Mouse (Mus musculus) myocyte (in vitro differentiated cells): ENCODE measurements around the gene Naa38. TPM values are rescaled to one million over a fixed set of nuclear protein-coding genes. Genes with fewer than 3 reads are reported as not detected.
A peak's percentile ranks its signal among the peaks of the same experiment; 100 is the strongest.

Experiments
- H3K27me3 ChIP-seq: one replicate; pipeline ENCODE4 v1.6.1; 2011; ENCODE audit not compliant: control insufficient read depth, insufficient read depth, insufficient read length
- H3K36me3 ChIP-seq: one replicate; pipeline ENCODE4 v1.6.1; 2011; ENCODE audit not compliant: control insufficient read depth, insufficient read depth
- H3K4me2 ChIP-seq: one replicate; pipeline ENCODE4 v1.6.1; 2011; ENCODE audit warnings: low read depth, control low read depth
- H3K4me3 ChIP-seq: one replicate; pipeline ENCODE4 v1.5.1; 2011; ENCODE audit warnings: mild to moderate bottlenecking, control low read depth, moderate library complexity
- H3K79me2 ChIP-seq: one replicate; pipeline ENCODE4 v1.6.1; 2011; ENCODE audit not compliant: control insufficient read depth, insufficient read depth
- H3ac ChIP-seq: one replicate; pipeline ENCODE4 v1.6.1; 2011; ENCODE audit not compliant: control insufficient read depth, insufficient read length
- CEBPB ChIP-seq: IDR thresholded peaks from 2 replicates; pipeline ENCODE4 v1.6.1; 2011; ENCODE audit warnings: mild to moderate bottlenecking, moderate library complexity; ENCODE audit not compliant: poor library complexity, insufficient read depth, severe bottlenecking
- E2F4 ChIP-seq: IDR thresholded peaks from one replicate; pipeline ENCODE4 v1.6.1; 2011; ENCODE audit warnings: mild to moderate bottlenecking, control low read depth, moderate library complexity; ENCODE audit not compliant: insufficient read depth
- MAX ChIP-seq: IDR thresholded peaks from one replicate; pipeline ENCODE4 v1.6.1; 2011; ENCODE audit warnings: low read depth, mild to moderate bottlenecking, control low read depth
- MYOD1 ChIP-seq, 3 experiments: IDR thresholded peaks; one replicate each; pipeline ENCODE4 v1.6.1; 2011; ENCODE audit warnings: control low read depth in 2 of 3, low read depth in 2 of 3, mild to moderate bottlenecking in 2 of 3, moderate library complexity in 1 of 3; ENCODE audit not compliant: insufficient read length in 2 of 3, control insufficient read depth in 1 of 3
- MYOG ChIP-seq, 3 experiments: IDR thresholded peaks; one replicate each; pipeline ENCODE4 v1.6.1; 2011; ENCODE audit warnings: control low read depth in 2 of 3, low read depth in 2 of 3, mild to moderate bottlenecking in 2 of 3; ENCODE audit not compliant: insufficient read length in 2 of 3, control insufficient read depth in 1 of 3, insufficient read depth in 1 of 3
- POLR2A ChIP-seq: IDR thresholded peaks from one replicate; pipeline ENCODE4 v1.6.1; 2011; ENCODE audit warnings: low read depth, mild to moderate bottlenecking, control low read depth, moderate library complexity; ENCODE audit not compliant: insufficient read length
- POLR2AphosphoS2 ChIP-seq: IDR thresholded peaks from one replicate; pipeline ENCODE4 v1.6.1; 2011; ENCODE audit warnings: low read depth, control low read depth; ENCODE audit not compliant: insufficient read length
- REST ChIP-seq: IDR thresholded peaks from one replicate; pipeline ENCODE4 v1.6.1; 2011; ENCODE audit warnings: mild to moderate bottlenecking, control low read depth, moderate library complexity; ENCODE audit not compliant: insufficient read depth, insufficient read length
- SRF ChIP-seq: IDR thresholded peaks from one replicate; pipeline ENCODE4 v1.6.1; 2011; ENCODE audit warnings: low read depth; ENCODE audit not compliant: control insufficient read depth, insufficient read length
- TCF12 ChIP-seq: IDR thresholded peaks from one replicate; pipeline ENCODE4 v1.6.1; 2011; ENCODE audit warnings: mild to moderate bottlenecking, control low read depth; ENCODE audit not compliant: poor library complexity, insufficient read depth, severe bottlenecking
- TCF3 ChIP-seq: IDR thresholded peaks from one replicate; pipeline ENCODE4 v1.6.1; 2011; ENCODE audit warnings: low read depth, control low read depth; ENCODE audit not compliant: insufficient read length
- USF1 ChIP-seq: IDR thresholded peaks from one replicate; pipeline ENCODE4 v1.6.1; 2011; ENCODE audit warnings: low read depth, mild to moderate bottlenecking, control low read depth, moderate library complexity
- polyA plus RNA-seq: library from polyadenylated mRNA; unstranded; fragments of >200 nt; fragmentation: generic; extraction: Trizol; gene quantifications from one replicate; pipeline ENCODE4 v1.2.1, GENCODE M21; 2012; ENCODE audit warnings: missing spikeins

Naa38 gene
- polyA plus RNA-seq, 1 experiment: 126 TPM

DNA sequence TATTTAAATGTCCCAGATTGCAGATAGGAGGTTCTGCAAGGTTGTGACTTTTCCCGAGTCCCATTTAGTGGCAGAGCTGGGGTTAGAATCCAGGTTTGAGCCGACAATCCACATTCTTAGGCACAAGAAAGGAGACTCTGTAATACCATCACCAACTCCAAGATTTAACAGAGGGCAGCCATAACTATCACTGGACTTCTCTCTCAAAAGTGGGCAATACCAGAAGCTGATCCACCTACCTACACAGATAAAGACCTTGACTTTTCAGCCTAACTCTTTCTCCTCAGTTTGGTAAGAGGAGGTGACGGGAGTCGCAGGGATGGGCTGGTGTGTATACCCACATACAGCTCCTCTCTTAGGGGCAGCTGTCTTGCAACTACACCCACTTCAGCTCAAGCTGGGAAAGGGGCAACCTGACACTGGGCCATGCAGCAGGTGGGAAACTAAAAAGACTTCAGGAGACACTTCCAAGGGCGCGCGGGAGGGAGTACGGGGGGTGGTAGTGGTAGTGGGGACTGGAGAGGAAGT is 21.7 kb downstream of the Naa38 start:
- H3K27me3 ChIP-seq: no peaks in the 10 kb centered on the region
- H3K36me3 ChIP-seq: peaks cover 13% of the 10 kb centered on the region
- H3ac ChIP-seq: no peak overlapping the region
- H3K79me2 ChIP-seq: peaks cover 24% of the 10 kb centered on the region
- TF ChIP-seq USF1: no peak
- TF ChIP-seq POLR2A: peak; percentile 39
- peak; percentile 59 for TF ChIP-seq TCF12
- peak; percentile 38 to 82 (median 58) for TF ChIP-seq MYOD1 (IDR thresholded peaks at IDR 0.05; ENCODE audit: control insufficient read depth in 1 of 3, insufficient read length in 2 of 3, low read depth in 2 of 3)
- TF ChIP-seq MYOG (IDR thresholded peaks at IDR 0.05; ENCODE audit: control insufficient read depth in 1 of 3, insufficient read depth in 1 of 3, insufficient read length in 2 of 3, low read depth in 2 of 3): peak; percentile 9 to 86 (median 68)
- peak overlapping the region; percentile 100 for H3K4me3 ChIP-seq
- peak overlapping the region; percentile 98 for H3K4me2 ChIP-seq

DNA sequence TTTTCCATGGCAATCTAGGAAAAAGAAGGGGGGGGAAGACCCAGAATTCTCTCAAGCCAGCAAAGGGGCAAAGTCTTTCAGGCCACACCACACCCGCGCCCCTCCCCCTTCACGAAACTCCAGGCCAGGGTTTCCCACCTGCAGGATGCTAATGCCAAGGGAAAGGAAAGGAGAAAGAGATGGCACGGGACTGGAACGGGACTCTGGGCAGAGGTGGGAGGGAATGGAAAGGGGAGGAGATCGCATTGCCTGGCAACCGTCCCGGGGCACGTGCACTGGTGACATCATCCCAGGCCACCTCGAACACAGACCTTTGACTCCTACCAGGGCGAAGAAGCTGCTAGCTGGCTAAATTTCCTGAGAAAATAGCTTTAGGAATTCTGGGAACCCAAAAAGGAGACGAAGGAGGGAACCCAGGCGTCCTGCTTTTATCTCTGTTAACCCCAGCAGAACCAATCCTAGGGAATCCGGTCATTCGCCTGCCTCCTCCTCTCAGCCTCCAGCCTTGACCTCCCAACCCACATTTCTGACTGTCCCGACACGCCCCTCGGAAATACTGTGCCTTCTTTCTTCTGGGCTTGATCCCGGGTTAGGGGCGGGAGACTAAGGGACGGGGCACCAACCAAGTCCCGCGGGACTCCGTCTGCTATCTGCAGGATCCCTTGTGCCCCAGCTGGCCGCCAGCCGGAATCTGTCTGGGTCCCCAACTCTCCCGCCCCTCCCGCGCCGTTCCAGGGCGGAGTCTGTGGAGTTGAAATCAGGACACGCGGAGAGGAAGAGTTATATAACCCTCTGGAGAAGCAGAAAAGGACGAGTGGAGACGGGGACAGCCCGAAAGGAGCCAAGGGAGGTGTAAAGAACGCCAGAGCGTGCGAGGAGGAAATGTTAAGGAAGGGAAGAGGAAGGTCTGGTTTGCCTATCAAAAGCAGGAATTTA is 22.4 kb downstream of the Naa38 start:
- Histone ChIP-seq H3K4me2 (peak overlapping the region; percentile 98), H3K36me3 (peaks cover 10% of the 10 kb centered on the region), H3K27me3 (peaks cover 5% of the 10 kb centered on the region), H3K79me2 (peaks cover 17% of the 10 kb centered on the region), H3ac (peak overlapping the region; percentile 3), H3K4me3 (peak overlapping the region; percentile 100)
- no peak for TF ChIP-seq REST
- TF ChIP-seq MAX: peak; percentile 73
- TF ChIP-seq POLR2AphosphoS2: peak; percentile 96
- peak; percentile 73 for TF ChIP-seq POLR2A
- TF ChIP-seq MYOD1 (IDR thresholded peaks at IDR 0.05; ENCODE audit: control insufficient read depth in 1 of 3, insufficient read length in 2 of 3, low read depth in 2 of 3): peak in 2 of 3 experiments; percentile 40 to 45
- TF ChIP-seq E2F4: no peak
- peak in 2 of 3 experiments; percentile 2 to 65 for TF ChIP-seq MYOG (IDR thresholded peaks at IDR 0.05; ENCODE audit: control insufficient read depth in 1 of 3, insufficient read depth in 1 of 3, insufficient read length in 2 of 3, low read depth in 2 of 3)
- no peak for TF ChIP-seq TCF3
- no peak for TF ChIP-seq TCF12
- TF ChIP-seq CEBPB: 0 out of 2 replicates have a peak, but pooled peaks have one; percentile 1
- TF ChIP-seq USF1: peak; percentile 89
- TF ChIP-seq SRF: peak; percentile 71

GRCm38 (mm10) chr11:69418481-69419442 is 23.5 kb downstream of the Naa38 start:
- Histone ChIP-seq H3K27me3 (peaks cover 11% of the 10 kb centered on the region), H3K36me3 (no peaks in the 10 kb centered on the region), H3K4me3 (peak overlapping the region; percentile 100), H3K79me2 (peaks cover 7% of the 10 kb centered on the region), H3K4me2 (peak overlapping the region; percentile 99), H3ac (peak overlapping the region; percentile 3)
- no peak for TF ChIP-seq CEBPB
- no peak for TF ChIP-seq E2F4
- peak; percentile 96 for TF ChIP-seq POLR2AphosphoS2
- TF ChIP-seq POLR2A: peak; percentile 76
- no peak for TF ChIP-seq TCF12
- no peak for TF ChIP-seq REST
- peak in 1 of 3 experiments; percentile 2 for TF ChIP-seq MYOG (IDR thresholded peaks at IDR 0.05; ENCODE audit: control insufficient read depth in 1 of 3, insufficient read depth in 1 of 3, insufficient read length in 2 of 3, low read depth in 2 of 3)
- TF ChIP-seq MAX: no peak
- TF ChIP-seq TCF3: peak; percentile 48
- TF ChIP-seq SRF: no peak
- TF ChIP-seq USF1: peak; percentile 9
- TF ChIP-seq MYOD1 (IDR thresholded peaks at IDR 0.05; ENCODE audit: control insufficient read depth in 1 of 3, insufficient read length in 2 of 3, low read depth in 2 of 3): peak in 1 of 3 experiments; percentile 54

GRCm38 (mm10) chr11:69419443-69419812 is 24.1 kb downstream of the Naa38 start:
- Histone ChIP-seq H3K4me2 (peak overlapping the region; percentile 99), H3K79me2 (peaks cover under 1% of the 10 kb centered on the region), H3K27me3 (peaks cover 17% of the 10 kb centered on the region), H3ac (no peak overlapping the region), H3K36me3 (no peaks in the 10 kb centered on the region), H3K4me3 (peak overlapping the region; percentile 100)
- TF ChIP-seq TCF3 (no peak), TCF12 (no peak), MYOD1 (IDR thresholded peaks at IDR 0.05; ENCODE audit: control insufficient read depth in 1 of 3, insufficient read length in 2 of 3, low read depth in 2 of 3) (no peak), SRF (no peak), POLR2AphosphoS2 (peak; percentile 78), REST (no peak), MAX (no peak), E2F4 (no peak), CEBPB (no peak)
